Mouse (Mus musculus): ENCODE measurements around the gene Itpr3. TPM values are rescaled to one million over a fixed set of nuclear protein-coding genes. Genes with fewer than 3 reads are reported as not detected.

The Itpr3 gene
- polyA plus RNA-seq, 1 experiment from 2014 or later = 5.8 TPM

- DNase-seq = no peak
- Histone ChIP-seq H3K4me1 (ENCODE audit: insufficient read depth) (no peaks in the 10 kb centered on the region), H3K4me3 (ENCODE audit: low read depth, low read length) (no peak overlapping the region), H3K9me3 (ENCODE audit: low read depth, low read length) (no peaks in the 10 kb centered on the region), H3K4me2 (no peak overlapping the region), H3K36me3 (ENCODE audit: insufficient read depth) (no peaks in the 10 kb centered on the region), H3K27me3 (ENCODE audit: insufficient read depth, low read length) (no peaks in the 10 kb centered on the region), H3K9ac (no peak overlapping the region), H3K27ac (ENCODE audit: low read depth) (no peak overlapping the region)
- whole genome bisulfite sequencing = 72% methylated on average over 6 of the region's 6 CpGs
- no peak for ATAC-seq (ENCODE audit: insufficient read depth)
- no peak for TF ChIP-seq CTCF (IDR thresholded peaks at IDR 0.05; ENCODE audit: low read depth)
Observed at GRCm38 (mm10) chr17:27107936-27108335, 50.8 kb downstream of the Itpr3 start.

GRCm38 (mm10) chr17:27110072-27110471 lies 53.0 kb downstream of the Itpr3 start:
- H3K9me3 ChIP-seq (ENCODE audit: low read depth, low read length) = no peaks in the 10 kb centered on the region
- WGBS = 68% methylated on average over 7 of the region's 7 CpGs
- peaks cover 5% of the 10 kb centered on the region for H3K36me3 ChIP-seq (ENCODE audit: insufficient read depth)
- DNase-seq (peak; percentile 41), ATAC-seq (ENCODE audit: insufficient read depth) (no peak)
- no peaks in the 10 kb centered on the region for H3K4me1 ChIP-seq (ENCODE audit: insufficient read depth)
- no peak overlapping the region for H3K4me3 ChIP-seq (ENCODE audit: low read depth, low read length)
- H3K9ac ChIP-seq = no peak overlapping the region
- no peak overlapping the region for H3K27ac ChIP-seq (ENCODE audit: low read depth)
- no peak for TF ChIP-seq CTCF (IDR thresholded peaks at IDR 0.05; ENCODE audit: low read depth)
- no peaks in the 10 kb centered on the region for H3K27me3 ChIP-seq (ENCODE audit: insufficient read depth, low read length)
- no peak overlapping the region for H3K4me2 ChIP-seq

- no peak for DNase-seq
- H3K4me2 ChIP-seq = no peak overlapping the region
- H3K36me3 ChIP-seq (ENCODE audit: insufficient read depth) = peaks cover 26% of the 10 kb centered on the region
- H3K4me3 ChIP-seq (ENCODE audit: low read depth, low read length) = no peak overlapping the region
- no peaks in the 10 kb centered on the region for H3K27me3 ChIP-seq (ENCODE audit: insufficient read depth, low read length)
- WGBS = 75% methylated on average over 25 of the region's 25 CpGs
- TF ChIP-seq CTCF (IDR thresholded peaks at IDR 0.05; ENCODE audit: low read depth) = no peak
- no peak for ATAC-seq (ENCODE audit: insufficient read depth)
- no peaks in the 10 kb centered on the region for H3K4me1 ChIP-seq (ENCODE audit: insufficient read depth)
- no peak overlapping the region for H3K9ac ChIP-seq
- no peak overlapping the region for H3K27ac ChIP-seq (ENCODE audit: low read depth)
- no peaks in the 10 kb centered on the region for H3K9me3 ChIP-seq (ENCODE audit: low read depth, low read length)
Observed at GRCm38 (mm10) chr17:27118676-27119539, 61.8 kb downstream of the Itpr3 start.

- Histone ChIP-seq H3K4me1 (ENCODE audit: insufficient read depth) (no peaks in the 10 kb centered on the region), H3K9ac (no peak overlapping the region), H3K9me3 (ENCODE audit: low read depth, low read length) (no peaks in the 10 kb centered on the region), H3K4me3 (ENCODE audit: low read depth, low read length) (no peak overlapping the region), H3K27me3 (ENCODE audit: insufficient read depth, low read length) (no peaks in the 10 kb centered on the region), H3K36me3 (ENCODE audit: insufficient read depth) (peaks cover 31% of the 10 kb centered on the region), H3K4me2 (no peak overlapping the region), H3K27ac (ENCODE audit: low read depth) (no peak overlapping the region)
- WGBS = 73% methylated on average over 4 of the region's 4 CpGs
- ATAC-seq (ENCODE audit: insufficient read depth) (no peak), DNase-seq (no peak)
- TF ChIP-seq CTCF (IDR thresholded peaks at IDR 0.05; ENCODE audit: low read depth) = no peak
Observed at GRCm38 (mm10) chr17:27119540-27119895, 62.4 kb downstream of the Itpr3 start.

- H3K4me1 ChIP-seq (ENCODE audit: insufficient read depth) = no peaks in the 10 kb centered on the region
- H3K9ac ChIP-seq = no peak overlapping the region
- ATAC-seq (ENCODE audit: insufficient read depth) = no peak
- no peaks in the 10 kb centered on the region for H3K9me3 ChIP-seq (ENCODE audit: low read depth, low read length)
- H3K27me3 ChIP-seq (ENCODE audit: insufficient read depth, low read length) = no peaks in the 10 kb centered on the region
- TF ChIP-seq CTCF (IDR thresholded peaks at IDR 0.05; ENCODE audit: low read depth) = no peak
- no peak overlapping the region for H3K27ac ChIP-seq (ENCODE audit: low read depth)
- H3K36me3 ChIP-seq (ENCODE audit: insufficient read depth) = peaks cover 35% of the 10 kb centered on the region
- no peak overlapping the region for H3K4me2 ChIP-seq
- 58% methylated on average over 8 of the region's 8 CpGs for WGBS
- DNase-seq = no peak
- no peak overlapping the region for H3K4me3 ChIP-seq (ENCODE audit: low read depth, low read length)
Observed at GRCm38 (mm10) chr17:27119954-27120353, 62.9 kb downstream of the Itpr3 start.

GRCm38 (mm10) chr17:27120561-27121024 lies 63.5 kb downstream of the Itpr3 start:
- Histone ChIP-seq H3K27ac (ENCODE audit: low read depth) (no peak overlapping the region), H3K36me3 (ENCODE audit: insufficient read depth) (peaks cover 41% of the 10 kb centered on the region)
- peak; percentile 84 for TF ChIP-seq CTCF (IDR thresholded peaks at IDR 0.05; ENCODE audit: low read depth)

GRCm38 (mm10) chr17:27121266-27121665 lies 64.2 kb downstream of the Itpr3 start:
- H3K4me1 ChIP-seq (ENCODE audit: insufficient read depth) = no peaks in the 10 kb centered on the region
- H3K27ac ChIP-seq (ENCODE audit: low read depth) = no peak overlapping the region
- no peak overlapping the region for H3K4me3 ChIP-seq (ENCODE audit: low read depth, low read length)
- TF ChIP-seq CTCF (IDR thresholded peaks at IDR 0.05; ENCODE audit: low read depth) = peak; percentile 43
- H3K9ac ChIP-seq = no peak overlapping the region; the same call in 1 of the 2 replicates
- DNase-seq = no peak
- no peaks in the 10 kb centered on the region for H3K27me3 ChIP-seq (ENCODE audit: insufficient read depth, low read length)
- ATAC-seq (ENCODE audit: insufficient read depth) = no peak
- no peaks in the 10 kb centered on the region for H3K9me3 ChIP-seq (ENCODE audit: low read depth, low read length)
- H3K36me3 ChIP-seq (ENCODE audit: insufficient read depth) = peaks cover 46% of the 10 kb centered on the region
- 43% methylated on average over 14 of the region's 14 CpGs for WGBS
- no peak overlapping the region for H3K4me2 ChIP-seq

More at GRCm38 (mm10) chr17:27120561-27121024, 63.5 kb downstream of the Itpr3 start:
- H3K4me2 ChIP-seq = no peak overlapping the region
- no peak overlapping the region for H3K9ac ChIP-seq
- WGBS = 14% methylated on average over 18 of the region's 18 CpGs
- ATAC-seq (ENCODE audit: insufficient read depth) (no peak), DNase-seq (peak; percentile 70)
- no peaks in the 10 kb centered on the region for H3K9me3 ChIP-seq (ENCODE audit: low read depth, low read length)
- no peaks in the 10 kb centered on the region for H3K4me1 ChIP-seq (ENCODE audit: insufficient read depth)
- H3K27me3 ChIP-seq (ENCODE audit: insufficient read depth, low read length) = no peaks in the 10 kb centered on the region
- no peak overlapping the region for H3K4me3 ChIP-seq (ENCODE audit: low read depth, low read length)

All from lung, embryonic 14.5 days (tissue).